Mouse (Mus musculus) megakaryocyte, embryonic 14.5 days (primary cell): Measurements from ENCODE around the gene Sostdc1.

ENCODE experiments used
- FLI1 ChIP-seq: IDR thresholded peaks from 2 replicates; pipeline ENCODE4 v1.6.1; 2012; ENCODE audit warnings: low read length, inconsistent platforms, mixed read lengths
- GATA1 ChIP-seq: IDR thresholded peaks from 3 replicates; pipeline ENCODE4 v1.6.1; 2012; ENCODE audit warnings: mixed read lengths, low read length, inconsistent platforms, borderline replicate concordance

DNA sequence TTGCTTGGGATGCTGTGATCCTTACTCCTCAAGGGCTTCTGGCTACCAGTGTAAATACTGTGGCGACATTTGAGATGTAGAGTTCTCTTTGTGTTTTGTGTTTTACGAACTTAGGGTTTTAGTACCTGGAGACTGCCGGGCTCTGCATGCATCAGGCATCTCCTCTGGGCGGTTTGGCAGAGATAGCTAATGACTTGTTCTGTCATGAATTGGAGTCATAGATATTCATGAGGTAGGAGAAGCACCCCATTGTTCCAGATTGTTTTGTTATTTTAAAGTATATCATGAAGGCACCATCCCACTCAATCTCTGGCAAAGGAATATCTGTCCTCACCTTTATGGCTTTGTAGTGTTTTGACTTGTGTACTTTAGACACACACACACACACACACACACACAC, 23.5 kb upstream of the Sostdc1 start:
- no peak for TF ChIP-seq FLI1
- TF ChIP-seq GATA1, result no peak
